Mouse (Mus musculus) midbrain, embryonic 14.5 days (tissue): Measurements from ENCODE around the gene Efcab14. TPM values are rescaled to one million over a fixed set of nuclear protein-coding genes. Genes with fewer than 3 reads are reported as not detected.

Source experiments
- ATAC-seq: fragments of 200-750 bp; cut with Nextera tagmentation; 2 replicates; pipeline ENCODE4 v1.8.0; 2017; ENCODE audit warnings: moderate number of reproducible peaks, moderate library complexity; ENCODE audit not compliant: low FRiP score, low TSS enrichment
- DNase-seq: peaks from one replicate; pipeline ENCODE4 v3.0.0-alpha.2; 2015
- H3K27ac ChIP-seq: fragments of 300-500 bp; sonication (generic); replicated peaks from 2 replicates; pipeline ENCODE4 v1.5.1; 2014; ENCODE audit warnings: mild to moderate bottlenecking, low read depth, low read length, moderate library complexity
- H3K27me3 ChIP-seq: fragments of 300-500 bp; sonication (generic); 2 replicates; pipeline ENCODE4 v1.6.1; 2014; ENCODE audit warnings: low read length, control low read depth, mixed read lengths; ENCODE audit not compliant: control insufficient read depth, insufficient read depth
- H3K36me3 ChIP-seq: fragments of 300-500 bp; sonication (generic); 2 replicates; pipeline ENCODE4 v1.6.1; 2014; ENCODE audit warnings: low read length, control low read depth; ENCODE audit not compliant: control insufficient read depth, insufficient read depth
- H3K4me1 ChIP-seq: fragments of 300-500 bp; sonication (generic); 2 replicates; pipeline ENCODE4 v1.6.1; 2014; ENCODE audit warnings: mild to moderate bottlenecking, antibody characterized with exemption, low read length, control low read depth; ENCODE audit not compliant: control insufficient read depth, insufficient read depth
- H3K4me2 ChIP-seq: fragments of 300-500 bp; sonication (generic); 2 replicates; pipeline ENCODE4 v1.6.1; 2014; ENCODE audit warnings: mild to moderate bottlenecking, low read length, moderate library complexity
- H3K4me3 ChIP-seq: fragments of 300-500 bp; sonication (generic); replicated peaks from 2 replicates; pipeline ENCODE4 v1.5.1; 2014; ENCODE audit warnings: low read depth, low read length
- H3K9ac ChIP-seq: fragments of 300-500 bp; sonication (generic); replicated peaks from 2 replicates; pipeline ENCODE4 v1.6.1; 2014; ENCODE audit warnings: mild to moderate bottlenecking, low read length, moderate library complexity
- H3K9me3 ChIP-seq: fragments of 300-500 bp; sonication (generic); 2 replicates; pipeline ENCODE4 v1.6.1; 2016; ENCODE audit warnings: low read length, control low read depth, mixed read lengths; ENCODE audit not compliant: control insufficient read depth
- WGBS: fragments of 180-500 bp; shearing (Covaris S2); extraction: QIAGEN DNeasy Blood & Tissue Kit; methylation state at CpG from one replicate; pipeline ENCODE4 v1.1.7; 2014; 5-methylcytosine and 5-hydroxymethylcytosine counted together
- polyA plus RNA-seq: library from polyadenylated mRNA; unstranded; fragments of >200 nt; fragmentation: Nextera tagmentation; extraction: Ambion mirVana; gene quantifications from 2 replicates; pipeline ENCODE4 v1.2.1, GENCODE M21; 2014

Efcab14 gene
- polyA plus RNA-seq, 1 experiment from 2014 or later = 25.4 TPM

GRCm38 (mm10) chr4:115821431-115821830 is 83.9 kb downstream of the Efcab14 start:
- Histone ChIP-seq H3K36me3 (0 out of 2 replicates have a peak, but pooled peaks cover 1% of the 10 kb centered on the region), H3K4me1 (no peaks in the 10 kb centered on the region), H3K27ac (no peak overlapping the region), H3K9ac (no peak overlapping the region), H3K27me3 (no peaks in the 10 kb centered on the region), H3K9me3 (no peaks in the 10 kb centered on the region), H3K4me3 (no peak overlapping the region), H3K4me2 (no peak overlapping the region)
- ATAC-seq (no peak), DNase-seq (no peak)

- H3K9me3 ChIP-seq = no peaks in the 10 kb centered on the region
- H3K36me3 ChIP-seq = no peaks in the 10 kb centered on the region
- no peaks in the 10 kb centered on the region for H3K27me3 ChIP-seq
- H3K27ac ChIP-seq = no peak overlapping the region
- WGBS = 86% methylated on average over 3 of the region's 3 CpGs
- DNase-seq = no peak
- no peak overlapping the region for H3K4me3 ChIP-seq
- no peak for ATAC-seq
- no peak overlapping the region for H3K4me2 ChIP-seq
- H3K9ac ChIP-seq = no peak overlapping the region
- no peaks in the 10 kb centered on the region for H3K4me1 ChIP-seq
These were observed 84.4 kb downstream of the Efcab14 start for GRCm38 (mm10) chr4:115821928-115822327.

GRCm38 (mm10) chr4:115824178-115824577 is 86.6 kb downstream of the Efcab14 start:
- DNase-seq (no peak), ATAC-seq (no peak)
- H3K4me2 ChIP-seq = no peak overlapping the region
- no peaks in the 10 kb centered on the region for H3K36me3 ChIP-seq
- H3K9ac ChIP-seq = no peak overlapping the region
- no peak overlapping the region for H3K27ac ChIP-seq
- 92% methylated on average over 2 of the region's 2 CpGs for WGBS
- no peaks in the 10 kb centered on the region for H3K9me3 ChIP-seq
- no peak overlapping the region for H3K4me3 ChIP-seq
- no peaks in the 10 kb centered on the region for H3K4me1 ChIP-seq
- no peaks in the 10 kb centered on the region for H3K27me3 ChIP-seq

GRCm38 (mm10) chr4:115825271-115825670 is 87.7 kb downstream of the Efcab14 start:
- Histone ChIP-seq H3K4me3 (no peak overlapping the region), H3K9me3 (no peaks in the 10 kb centered on the region), H3K27me3 (no peaks in the 10 kb centered on the region), H3K4me2 (no peak overlapping the region), H3K36me3 (no peaks in the 10 kb centered on the region), H3K4me1 (no peaks in the 10 kb centered on the region), H3K27ac (no peak overlapping the region), H3K9ac (no peak overlapping the region)
- 76% methylated on average over 2 of the region's 2 CpGs for WGBS
- no peak for DNase-seq
- no peak for ATAC-seq

Other genes with a start within 250 kb of the Efcab14 start
- gene Cyp4a14, start 241.6 kb upstream of the Efcab14 start, polyA plus RNA-seq = not detected in 2 replicates
- not detected in 2 replicates for gene Cyp4a10, start 219.5 kb upstream of the Efcab14 start, polyA plus RNA-seq
- not detected in 2 replicates for gene Cyp4a31, start 174.1 kb upstream of the Efcab14 start, polyA plus RNA-seq
- not detected in 2 replicates for gene Cyp4a32, start 136.8 kb upstream of the Efcab14 start, polyA plus RNA-seq
- gene Cyp4b1, start 90.0 kb upstream of the Efcab14 start, polyA plus RNA-seq = 0.54 and 0.67 TPM in 2 replicates
- 0.28 and 0.37 TPM in 2 replicates for gene Tex38, start 43.3 kb downstream of the Efcab14 start, polyA plus RNA-seq
- 37.8 and 44.3 TPM in 2 replicates for gene Atpaf1, start 47.1 kb downstream of the Efcab14 start, polyA plus RNA-seq
- gene Mob3c, start 90.3 kb downstream of the Efcab14 start, polyA plus RNA-seq = 2.5 and 4.1 TPM in 2 replicates
- 16.0 and 18.0 TPM in 2 replicates for gene Mknk1, start 101.5 kb downstream of the Efcab14 start, polyA plus RNA-seq
- gene Kncn, start 146.7 kb downstream of the Efcab14 start, polyA plus RNA-seq = 0.15 and 0.24 TPM in 2 replicates
- not detected in 2 replicates for gene 6430628N08Rik, start 152.9 kb downstream of the Efcab14 start, polyA plus RNA-seq
- gene Dmbx1, start 202.2 kb downstream of the Efcab14 start, polyA plus RNA-seq = 8.2 and 8.5 TPM in 2 replicates